Mouse (Mus musculus): ENCODE measurements around the gene Mfap4. TPM values are rescaled to one million over a fixed set of nuclear protein-coding genes. Genes with fewer than 3 reads are reported as not detected.

The Mfap4 gene
- total and polyA plus RNA-seq, 2 experiments from 2014 or later = 17.4 to 19.6 TPM

- peaks cover 15% of the 10 kb centered on the region for H3K36me3 ChIP-seq (ENCODE audit: insufficient read depth)
- H3K27ac ChIP-seq (ENCODE audit: low read depth, low read length) = no peak overlapping the region
- H3K27me3 ChIP-seq (ENCODE audit: insufficient read depth, low read length) = no peaks in the 10 kb centered on the region
- no peak overlapping the region for H3K4me2 ChIP-seq (ENCODE audit: low read depth)
- H3K9ac ChIP-seq = no peak overlapping the region
- peaks cover 10% of the 10 kb centered on the region; the same call in 1 of the 2 replicates for H3K4me1 ChIP-seq (ENCODE audit: insufficient read depth)
- TF ChIP-seq CTCF (IDR thresholded peaks at IDR 0.05; ENCODE audit: low read depth) = no peak
- no peaks in the 10 kb centered on the region for H3K9me3 ChIP-seq (ENCODE audit: low read length)
- 90% methylated on average over 2 of the region's 2 CpGs for WGBS
- ATAC-seq = no peak
- no peak overlapping the region for H3K4me3 ChIP-seq (ENCODE audit: low read depth, low read length)
- DNase-seq = no peak
These were observed 10.3 kb downstream of the Mfap4 start for GRCm38 (mm10) chr11:61495528-61495927.

GRCm38 (mm10) chr11:61497490-61497889 is 12.3 kb downstream of the Mfap4 start:
- H3K36me3 ChIP-seq (ENCODE audit: insufficient read depth) = no peaks in the 10 kb centered on the region
- DNase-seq (no peak), ATAC-seq (no peak)
- H3K4me3 ChIP-seq (ENCODE audit: low read depth, low read length) = no peak overlapping the region
- H3K4me2 ChIP-seq (ENCODE audit: low read depth) = no peak overlapping the region
- 64% methylated on average over 1 of the region's 1 CpGs for WGBS
- no peak for TF ChIP-seq CTCF (IDR thresholded peaks at IDR 0.05; ENCODE audit: low read depth)
- H3K9ac ChIP-seq = no peak overlapping the region
- H3K4me1 ChIP-seq (ENCODE audit: insufficient read depth) = peaks cover 8% of the 10 kb centered on the region; the same call in 1 of the 2 replicates
- no peak overlapping the region for H3K27ac ChIP-seq (ENCODE audit: low read depth, low read length)
- H3K27me3 ChIP-seq (ENCODE audit: insufficient read depth, low read length) = no peaks in the 10 kb centered on the region
- no peaks in the 10 kb centered on the region for H3K9me3 ChIP-seq (ENCODE audit: low read length)

- Histone ChIP-seq H3K4me1 (ENCODE audit: insufficient read depth) (no peaks in the 10 kb centered on the region), H3K4me3 (ENCODE audit: low read depth, low read length) (no peak overlapping the region), H3K9ac (no peak overlapping the region), H3K4me2 (ENCODE audit: low read depth) (no peak overlapping the region), H3K27ac (ENCODE audit: low read depth, low read length) (no peak overlapping the region), H3K36me3 (ENCODE audit: insufficient read depth) (no peaks in the 10 kb centered on the region), H3K27me3 (ENCODE audit: insufficient read depth, low read length) (no peaks in the 10 kb centered on the region), H3K9me3 (ENCODE audit: low read length) (no peaks in the 10 kb centered on the region)
- TF ChIP-seq CTCF (IDR thresholded peaks at IDR 0.05; ENCODE audit: low read depth) = no peak
- DNase-seq = no peak
- ATAC-seq = no peak
- 77% methylated on average over 6 of the region's 6 CpGs for WGBS
These were observed 13.7 kb downstream of the Mfap4 start for GRCm38 (mm10) chr11:61498736-61499504.

DNA sequence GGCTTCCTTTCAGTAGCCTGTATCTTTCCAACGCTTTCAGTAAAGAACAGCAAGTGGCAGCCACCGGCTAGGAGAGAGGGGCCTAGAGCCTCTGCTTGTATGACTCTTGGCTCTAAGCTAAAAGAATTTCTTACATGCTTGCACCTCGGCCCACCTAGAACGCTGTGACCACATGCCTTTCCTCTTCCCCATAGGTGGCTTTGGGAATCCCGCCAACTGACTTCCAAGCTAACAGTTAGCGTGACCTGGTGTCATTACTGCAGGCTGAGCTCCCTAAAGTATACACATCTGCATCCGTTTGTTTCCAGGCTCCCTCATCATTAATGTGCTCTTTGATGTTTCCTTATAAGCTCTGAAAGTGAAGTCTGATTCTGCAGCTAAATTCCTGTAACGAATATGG is 18.7 kb downstream of the Mfap4 start:
- 73% methylated on average over 8 of the region's 8 CpGs for WGBS
- no peaks in the 10 kb centered on the region for H3K36me3 ChIP-seq (ENCODE audit: insufficient read depth)
- H3K9ac ChIP-seq = 0 out of 2 replicates have a peak overlapping the region, but pooled peaks have one; percentile 75
- H3K9me3 ChIP-seq (ENCODE audit: low read length) = no peaks in the 10 kb centered on the region
- no peak for TF ChIP-seq CTCF (IDR thresholded peaks at IDR 0.05; ENCODE audit: low read depth)
- H3K4me3 ChIP-seq (ENCODE audit: low read depth, low read length) = no peak overlapping the region
- ATAC-seq (no peak), DNase-seq (no peak)
- peak overlapping the region; percentile 91 for H3K27ac ChIP-seq (ENCODE audit: low read depth, low read length)
- no peaks in the 10 kb centered on the region for H3K27me3 ChIP-seq (ENCODE audit: insufficient read depth, low read length)
- H3K4me1 ChIP-seq (ENCODE audit: insufficient read depth) = peaks cover 13% of the 10 kb centered on the region
- H3K4me2 ChIP-seq (ENCODE audit: low read depth) = peak overlapping the region; percentile 68

DNA sequence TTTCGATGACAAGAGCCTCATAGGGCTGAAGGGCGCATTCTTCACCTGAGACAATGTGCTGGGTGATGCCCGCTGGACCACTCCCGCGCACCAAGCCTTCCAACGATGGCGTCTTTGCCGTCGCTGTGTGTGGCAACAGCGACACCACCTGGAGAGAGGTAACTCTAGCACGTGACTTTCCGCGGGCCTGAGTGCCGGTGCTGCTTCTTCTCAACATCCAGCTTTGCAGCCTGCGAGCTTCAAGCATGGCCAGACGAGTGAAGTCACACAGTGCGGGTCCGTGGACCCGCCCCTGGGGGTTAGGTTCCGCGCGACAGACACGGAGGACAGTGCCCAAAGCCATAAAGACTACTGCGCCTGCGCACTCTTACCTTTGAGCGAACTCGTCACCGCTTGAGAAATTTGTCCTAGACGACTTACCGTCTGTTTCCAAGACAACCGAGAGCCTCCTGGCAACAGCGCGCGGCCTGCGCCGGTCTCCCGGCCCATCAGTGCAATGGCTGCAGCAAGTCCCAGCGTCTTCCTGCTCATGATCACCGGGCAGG is 19.6 kb downstream of the Mfap4 start, which contains the start of gene B9d1:
Gene B9d1, plus strand, starts transcription at position 432 of the 545 bp plus-strand sequence.
- peak within 1 kb of the TSS; percentile 91 for H3K27ac ChIP-seq (ENCODE audit: low read depth, low read length)
- DNase-seq = peak; percentile 99
- TF ChIP-seq CTCF (IDR thresholded peaks at IDR 0.05; ENCODE audit: low read depth) = peak; percentile 99
- peak within 1 kb of the TSS; percentile 57 for H3K4me3 ChIP-seq (ENCODE audit: low read depth, low read length)
- H3K9ac ChIP-seq = peak within 1 kb of the TSS; percentile 75
- H3K36me3 ChIP-seq (ENCODE audit: insufficient read depth) = 0 out of 2 replicates have a peak, but pooled peaks cover 1% of the 10 kb centered on the region
- whole genome bisulfite sequencing = under 1% methylated on average over 39 of the region's 39 CpGs
- no peaks in the 10 kb centered on the region for H3K9me3 ChIP-seq (ENCODE audit: low read length)
- peak within 1 kb of the TSS; percentile 68 for H3K4me2 ChIP-seq (ENCODE audit: low read depth)
- ATAC-seq = peak; percentile 91
- H3K27me3 ChIP-seq (ENCODE audit: insufficient read depth, low read length) = no peaks in the 10 kb centered on the region
- H3K4me1 ChIP-seq (ENCODE audit: insufficient read depth) = peaks cover 13% of the 10 kb centered on the region

DNA sequence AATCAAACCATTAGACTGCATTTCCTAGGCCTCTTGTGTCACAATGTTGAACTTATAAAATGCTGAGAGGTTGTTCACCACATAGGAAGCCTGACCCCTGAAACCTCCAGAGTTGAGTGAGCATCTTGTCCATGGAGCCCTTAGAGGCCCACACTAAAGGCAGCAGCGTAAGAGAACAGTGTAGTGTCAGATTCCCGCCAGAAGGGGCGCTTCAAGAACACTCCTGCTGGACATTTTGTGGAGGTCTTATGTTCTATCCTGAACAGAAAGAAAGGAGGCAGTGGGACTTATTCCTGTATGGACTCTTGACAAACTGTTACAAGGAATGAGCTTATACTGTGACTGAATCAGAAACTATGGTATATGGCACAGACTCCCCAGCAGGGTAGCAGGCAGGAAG is 29.7 kb downstream of the Mfap4 start:
- no peak for ATAC-seq
- H3K36me3 ChIP-seq (ENCODE audit: insufficient read depth) = peaks cover 41% of the 10 kb centered on the region
- H3K4me2 ChIP-seq (ENCODE audit: low read depth) = no peak overlapping the region
- peak; percentile 43 for DNase-seq
- no peaks in the 10 kb centered on the region for H3K9me3 ChIP-seq (ENCODE audit: low read length)
- no peaks in the 10 kb centered on the region for H3K27me3 ChIP-seq (ENCODE audit: insufficient read depth, low read length)
- H3K4me1 ChIP-seq (ENCODE audit: insufficient read depth) = no peaks in the 10 kb centered on the region
- H3K9ac ChIP-seq = no peak overlapping the region
- no peak overlapping the region for H3K27ac ChIP-seq (ENCODE audit: low read depth, low read length)
- peak; percentile 63 for TF ChIP-seq CTCF (IDR thresholded peaks at IDR 0.05; ENCODE audit: low read depth)
- H3K4me3 ChIP-seq (ENCODE audit: low read depth, low read length) = no peak overlapping the region
- 28% methylated on average over 3 of the region's 3 CpGs for WGBS

- Histone ChIP-seq H3K4me2 (ENCODE audit: low read depth) (no peak overlapping the region), H3K27me3 (ENCODE audit: insufficient read depth, low read length) (no peaks in the 10 kb centered on the region), H3K4me3 (ENCODE audit: low read depth, low read length) (no peak overlapping the region), H3K36me3 (ENCODE audit: insufficient read depth) (peaks cover 60% of the 10 kb centered on the region), H3K9me3 (ENCODE audit: low read length) (no peaks in the 10 kb centered on the region), H3K9ac (no peak overlapping the region), H3K27ac (ENCODE audit: low read depth, low read length) (no peak overlapping the region), H3K4me1 (ENCODE audit: insufficient read depth) (no peaks in the 10 kb centered on the region)
- TF ChIP-seq CTCF (IDR thresholded peaks at IDR 0.05; ENCODE audit: low read depth) = no peak
- no peak for ATAC-seq
- no peak for DNase-seq
- WGBS = 93% methylated on average over 1 of the region's 1 CpGs
These were observed 32.7 kb downstream of the Mfap4 start for GRCm38 (mm10) chr11:61517971-61518370.
